22 mouse cellular contexts compared by ENCODE assay signal in the genomic region with DNA sequence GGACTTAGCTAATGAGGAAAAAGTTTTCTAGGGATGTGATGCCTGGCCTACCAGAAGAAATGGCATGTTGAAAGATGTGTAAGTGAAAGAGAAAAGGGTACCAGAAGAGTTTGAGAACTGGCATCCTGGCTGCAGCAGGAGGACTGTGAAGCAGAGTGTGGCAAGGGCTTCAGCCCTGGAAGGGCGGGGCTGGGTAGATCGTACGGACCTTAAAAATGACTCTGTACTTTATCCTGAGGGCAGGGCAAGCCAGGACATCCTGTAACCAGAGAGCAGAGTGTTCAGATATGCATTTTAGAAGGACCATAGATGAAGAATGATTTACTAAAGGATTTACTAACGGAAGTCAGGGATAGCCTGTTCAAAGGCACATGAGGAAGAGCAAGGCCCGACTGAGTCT. TPM values are rescaled to one million over a fixed set of nuclear protein-coding genes. Genes with fewer than 3 reads are reported as not detected.
DNase-seq lines count a peak whose midpoint lies in the region; ATAC-seq and TF ChIP-seq lines count a peak whose summit lies in the region.
"Had no signal": no experiment of that assay in that cellular context is flagged by ENCODE, and none has a peak within 500 bp of the region (broad histone marks: within the 10 kb centered on the region; RNA-seq: fewer than 3 reads in every experiment).

No protein-coding gene starts in this region.

- no peak overlapping the region for H3K27ac ChIP-seq in intestine, postnatal 0 days (ENCODE audit: low read depth, low read length)
- H3K27ac ChIP-seq: embryonic facial prominence, embryonic 12.5 days; forebrain, embryonic 13.5 days; hindbrain, embryonic 10.5 days; hindbrain, embryonic 15.5 days had no signal

- H3K4me2 ChIP-seq in intestine, postnatal 0 days (replicated peaks; ENCODE audit: low read depth): no peak overlapping the region
- H3K4me2 ChIP-seq: embryonic facial prominence, embryonic 12.5 days; forebrain, embryonic 13.5 days; heart, embryonic 12.5 days; hindbrain, embryonic 15.5 days had no signal

- H3K36me3 ChIP-seq in intestine, postnatal 0 days (ENCODE audit: control insufficient read depth, insufficient read depth): no peaks in the 10 kb centered on the region
- H3K36me3 ChIP-seq: embryonic facial prominence, embryonic 12.5 days; G1E; heart, embryonic 12.5 days; hindbrain, embryonic 10.5 days; hindbrain, embryonic 15.5 days had no signal

- no peak overlapping the region for H3K9ac ChIP-seq in intestine, postnatal 0 days (ENCODE audit: low read depth, low read length)
- H3K9ac ChIP-seq: embryonic facial prominence, embryonic 12.5 days; forebrain, embryonic 13.5 days; forebrain, postnatal 0 days; heart, embryonic 12.5 days; hindbrain, embryonic 15.5 days had no signal

- no peaks in the 10 kb centered on the region for H3K9me3 ChIP-seq in intestine, postnatal 0 days (ENCODE audit: control insufficient read depth)
- H3K9me3 ChIP-seq: embryonic facial prominence, embryonic 12.5 days; forebrain, embryonic 13.5 days; heart, embryonic 12.5 days; hindbrain, embryonic 10.5 days; hindbrain, embryonic 15.5 days had no signal

- peak; percentile 83 for DNase-seq in heart, adult 11 months
- no peak for DNase-seq in heart, adult 8-10 months (ENCODE audit: low spot score)
- peak; percentile 32 for DNase-seq in lung, postnatal 36 days
- no peak for DNase-seq in lung, postnatal 10 days
- no peak for DNase-seq in cerebellum, adult 11-12 months
- DNase-seq in thymus, postnatal 14 days: no peak
- DNase-seq: adrenal gland, adult 8-10 months; adrenal gland, postnatal 36 days; B cell, adult 2 months; cerebellum, adult 11 months; cerebellum, adult 9-10 months; cerebellum, postnatal 25 days; forebrain, postnatal 0 days; gastrocnemius, postnatal 14 days had no signal

- 27% methylated on average over 5 of the region's 5 CpGs for WGBS in intestine, postnatal 0 days

- H3K27me3 ChIP-seq in intestine, postnatal 0 days (replicated peaks; ENCODE audit: control insufficient read depth, insufficient read depth, low read length): no peaks in the 10 kb centered on the region
- H3K27me3 ChIP-seq: embryonic facial prominence, embryonic 12.5 days; forebrain, embryonic 13.5 days; heart, embryonic 12.5 days; hindbrain, embryonic 15.5 days had no signal

- no peak for TF ChIP-seq CTCF in intestine, postnatal 0 days (IDR thresholded peaks at IDR 0.05; ENCODE audit: low read depth)

- H3K4me1 ChIP-seq in intestine, postnatal 0 days (replicated peaks; ENCODE audit: control insufficient read depth, insufficient read depth, low read length): no peaks in the 10 kb centered on the region; the same call in 1 of the 2 replicates
- H3K4me1 ChIP-seq: forebrain, embryonic 13.5 days; hindbrain, embryonic 15.5 days had no signal

- no peak overlapping the region for H3K4me3 ChIP-seq in intestine, postnatal 0 days (ENCODE audit: low read depth, low read length)
- H3K4me3 ChIP-seq: embryonic facial prominence, embryonic 12.5 days; forebrain, embryonic 13.5 days; heart, embryonic 12.5 days; hindbrain, embryonic 10.5 days; hindbrain, embryonic 15.5 days had no signal

- ATAC-seq in intestine, postnatal 0 days: peak; percentile 79
- ATAC-seq: CD4-positive, CD25-positive, alpha-beta regulatory T cell, adult 4 months; forebrain, embryonic 13.5 days; forebrain, postnatal 0 days had no signal

RNA-seq across cellular contexts. Expression of gene Myo1d, which starts 34.4 kb away (rescaled TPM):
- total RNA-seq in heart, adult 8-10 months (2022): 10 to 100 TPM in 1 of 4 experiments, 1 to 10 TPM in 3; 7.4 to 10.4 (median 9.5) TPM
- 57.2 and 64.1 TPM in 2 replicates for polyA plus RNA-seq in intestine, postnatal 0 days (2015; fragmentation: Nextera tagmentation; extraction: Ambion mirVana)
- total RNA-seq: G1E had no signal
- polyA plus RNA-seq: G1E had no signal

Comparison
In these comparisons a context has a peak if more than half of its experiments do, and no peak if none do; other contexts are left out.
1. DNase-seq: peak in heart, adult 11 months (single experiment) and lung, postnatal 36 days (single experiment); none in heart, adult 8-10 months (single experiment), lung, postnatal 10 days (single experiment), cerebellum, adult 11-12 months (single experiment) and thymus, postnatal 14 days (single experiment).